Mouse (Mus musculus): ENCODE data around the gene Rpl7a. TPM values are rescaled to one million over a fixed set of nuclear protein-coding genes. Genes with fewer than 3 reads are reported as not detected.

Rpl7a gene
- polyA plus RNA-seq, 1 experiment from 2014 or later = 667 TPM

DNA sequence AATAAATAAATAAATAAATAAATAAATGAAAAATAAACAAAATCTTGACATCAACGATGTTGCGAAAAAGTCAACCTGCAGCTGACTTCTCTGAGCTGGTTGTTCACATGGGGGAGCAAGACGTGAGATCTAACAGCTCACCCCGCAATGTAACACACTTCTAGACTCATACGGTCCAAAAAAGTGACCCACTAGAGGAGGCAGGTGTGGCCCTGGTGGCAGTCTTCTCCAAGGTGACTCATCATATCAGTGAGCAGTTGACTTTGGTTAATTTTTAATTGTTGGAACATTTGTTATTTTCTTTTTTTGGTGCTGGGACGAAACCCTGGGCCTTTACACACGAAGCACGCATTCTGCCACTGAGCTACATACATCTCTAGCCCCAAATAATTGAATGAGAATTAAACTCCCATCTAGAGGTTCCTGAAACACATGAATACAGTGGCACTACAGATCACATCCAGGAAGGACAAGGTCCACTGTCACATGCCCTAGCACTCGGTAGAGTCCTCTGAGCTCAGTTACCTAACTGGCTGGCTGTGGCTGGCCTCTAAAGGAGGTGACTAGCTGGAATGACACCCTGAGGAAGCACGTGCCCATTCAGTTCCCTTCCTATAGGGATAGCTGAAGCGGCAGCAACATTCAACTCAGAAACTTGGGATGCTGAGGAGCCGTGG lies 46.4 kb downstream of the Rpl7a start:
- no peaks in the 10 kb centered on the region for H3K4me1 ChIP-seq (ENCODE audit: control insufficient read depth, insufficient read depth, low read length)
- 97% methylated on average over 12 of the region's 12 CpGs for WGBS
- ATAC-seq (ENCODE audit: low read depth) (no peak), DNase-seq (ENCODE audit: low spot score) (no peak)
- H3K9ac ChIP-seq (ENCODE audit: low read depth, low read length) = no peak overlapping the region
- H3K4me2 ChIP-seq (ENCODE audit: low read depth, low read length) = no peak overlapping the region
- H3K27ac ChIP-seq (replicated peaks; ENCODE audit: low read depth, low read length) = no peak overlapping the region
- no peaks in the 10 kb centered on the region for H3K27me3 ChIP-seq (replicated peaks; ENCODE audit: control insufficient read depth, insufficient read depth, low read length)
- H3K9me3 ChIP-seq (ENCODE audit: control insufficient read depth, low read length) = no peaks in the 10 kb centered on the region
- no peak overlapping the region for H3K4me3 ChIP-seq (ENCODE audit: low read depth, low read length)
- H3K36me3 ChIP-seq (ENCODE audit: control insufficient read depth, insufficient read depth, low read length) = peaks cover 95% of the 10 kb centered on the region

DNA sequence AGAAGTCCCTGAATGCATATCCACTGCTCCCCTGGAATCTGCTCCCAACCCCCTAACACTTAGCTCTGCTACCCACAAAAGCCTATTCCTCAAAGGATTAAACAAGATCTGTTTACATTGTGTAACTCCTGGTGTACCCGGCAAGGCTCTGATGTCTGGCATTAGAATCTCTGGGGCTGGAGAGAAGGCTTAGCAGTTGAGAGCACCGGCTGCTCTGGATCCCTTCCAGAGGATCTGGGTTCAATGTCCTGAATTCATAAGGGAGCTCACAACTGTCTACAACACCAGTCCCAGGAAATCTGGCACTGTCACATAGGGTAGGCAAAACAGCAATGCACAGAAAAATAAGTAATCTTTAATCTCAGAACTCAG lies 46.9 kb downstream of the Rpl7a start:
- Histone ChIP-seq H3K4me3 (ENCODE audit: low read depth, low read length) (no peak overlapping the region), H3K36me3 (ENCODE audit: control insufficient read depth, insufficient read depth, low read length) (peaks cover 94% of the 10 kb centered on the region), H3K27ac (replicated peaks; ENCODE audit: low read depth, low read length) (no peak overlapping the region), H3K4me2 (ENCODE audit: low read depth, low read length) (no peak overlapping the region), H3K4me1 (ENCODE audit: control insufficient read depth, insufficient read depth, low read length) (no peaks in the 10 kb centered on the region), H3K9me3 (ENCODE audit: control insufficient read depth, low read length) (no peaks in the 10 kb centered on the region), H3K9ac (ENCODE audit: low read depth, low read length) (no peak overlapping the region), H3K27me3 (replicated peaks; ENCODE audit: control insufficient read depth, insufficient read depth, low read length) (no peaks in the 10 kb centered on the region)
- no peak for ATAC-seq (ENCODE audit: low read depth)
- no peak for DNase-seq (ENCODE audit: low spot score)
- 74% methylated on average over 2 of the region's 2 CpGs for WGBS

DNA sequence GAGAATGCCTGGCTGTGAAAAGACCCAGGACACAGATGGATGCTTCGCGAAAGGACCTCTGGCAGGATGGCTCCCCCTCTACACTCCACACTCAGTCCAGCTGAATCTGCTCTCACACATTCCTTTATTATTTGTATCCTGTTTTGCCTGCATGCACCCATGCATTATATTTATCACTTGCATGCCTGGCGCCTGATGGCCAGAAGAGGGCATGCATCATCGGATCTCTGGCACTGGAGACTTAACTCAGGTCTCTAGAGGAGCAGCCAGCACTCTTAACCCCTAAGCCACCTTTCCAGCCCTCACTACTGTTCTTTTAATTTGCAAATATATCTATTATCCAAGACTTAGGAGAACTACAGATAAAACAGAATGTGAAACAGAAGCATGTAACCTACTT lies 50.2 kb downstream of the Rpl7a start:
- WGBS = 74% methylated on average over 4 of the region's 4 CpGs
- H3K4me2 ChIP-seq (ENCODE audit: low read depth, low read length) = no peak overlapping the region
- H3K9ac ChIP-seq (ENCODE audit: low read depth, low read length) = no peak overlapping the region
- H3K4me3 ChIP-seq (ENCODE audit: low read depth, low read length) = no peak overlapping the region
- H3K9me3 ChIP-seq (ENCODE audit: control insufficient read depth, low read length) = no peaks in the 10 kb centered on the region
- no peak for ATAC-seq (ENCODE audit: low read depth)
- peaks cover 61% of the 10 kb centered on the region for H3K36me3 ChIP-seq (ENCODE audit: control insufficient read depth, insufficient read depth, low read length)
- H3K27ac ChIP-seq (replicated peaks; ENCODE audit: low read depth, low read length) = no peak overlapping the region
- no peaks in the 10 kb centered on the region for H3K27me3 ChIP-seq (replicated peaks; ENCODE audit: control insufficient read depth, insufficient read depth, low read length)
- no peak for DNase-seq (ENCODE audit: low spot score)
- H3K4me1 ChIP-seq (ENCODE audit: control insufficient read depth, insufficient read depth, low read length) = peaks cover 13% of the 10 kb centered on the region

Other genes starting within 250 kb of the Rpl7a start
- gene Lcn4, start 239.5 kb upstream of the Rpl7a start, polyA plus RNA-seq (2014; fragmentation: Nextera tagmentation; extraction: Ambion mirVana) = not detected in 2 replicates
- gene Abo, start 45.8 kb upstream of the Rpl7a start, polyA plus RNA-seq (2014; fragmentation: Nextera tagmentation; extraction: Ambion mirVana) = not detected in 2 replicates
- gene Surf6, start 7.9 kb upstream of the Rpl7a start, polyA plus RNA-seq (2014; fragmentation: Nextera tagmentation; extraction: Ambion mirVana) = 14.4 and 15.4 TPM in 2 replicates
- 30.6 and 36.3 TPM in 2 replicates for gene Med22, start 87 bp upstream of the Rpl7a start, polyA plus RNA-seq (2014; fragmentation: Nextera tagmentation; extraction: Ambion mirVana)
- gene Surf2, start 5.6 kb downstream of the Rpl7a start, polyA plus RNA-seq (2014; fragmentation: Nextera tagmentation; extraction: Ambion mirVana) = 31.2 and 34.3 TPM in 2 replicates
- 42.9 and 50.8 TPM in 2 replicates for gene Surf1, start 5.8 kb downstream of the Rpl7a start, polyA plus RNA-seq (2014; fragmentation: Nextera tagmentation; extraction: Ambion mirVana)
- gene Surf4, start 23.2 kb downstream of the Rpl7a start, polyA plus RNA-seq (2014; fragmentation: Nextera tagmentation; extraction: Ambion mirVana) = 272 and 273 TPM in 2 replicates
- 0.07 and 0.16 TPM in 2 replicates for gene Stkld1, start 23.3 kb downstream of the Rpl7a start, polyA plus RNA-seq (2014; fragmentation: Nextera tagmentation; extraction: Ambion mirVana)
- gene Rexo4, start 53.6 kb downstream of the Rpl7a start, polyA plus RNA-seq (2014; fragmentation: Nextera tagmentation; extraction: Ambion mirVana) = 39.5 and 40.8 TPM in 2 replicates
- gene Adamts13, start 62.7 kb downstream of the Rpl7a start, polyA plus RNA-seq (2014; fragmentation: Nextera tagmentation; extraction: Ambion mirVana) = not detected in 2 replicates
- 57.6 and 65.0 TPM in 2 replicates for gene Cacfd1, start 99.2 kb downstream of the Rpl7a start, polyA plus RNA-seq (2014; fragmentation: Nextera tagmentation; extraction: Ambion mirVana)
- gene Slc2a6, start 117.2 kb downstream of the Rpl7a start, polyA plus RNA-seq (2014; fragmentation: Nextera tagmentation; extraction: Ambion mirVana) = 0.63 and 1.4 TPM in 2 replicates
- 90.3 and 111 TPM in 2 replicates for gene Mymk, start 161.4 kb downstream of the Rpl7a start, polyA plus RNA-seq (2014; fragmentation: Nextera tagmentation; extraction: Ambion mirVana)
- gene Adamtsl2, start 168.6 kb downstream of the Rpl7a start, polyA plus RNA-seq (2014; fragmentation: Nextera tagmentation; extraction: Ambion mirVana) = 4.6 and 8.0 TPM in 2 replicates
- 0.31 and 0.35 TPM in 2 replicates for gene Fam163b, start 231.7 kb downstream of the Rpl7a start, polyA plus RNA-seq (2014; fragmentation: Nextera tagmentation; extraction: Ambion mirVana)

Measured in embryonic facial prominence, embryonic 14.5 days (tissue).